Mouse (Mus musculus) limb, embryonic 15.5 days (tissue): Measurements from ENCODE around the gene Wiz. TPM values are rescaled to one million over a fixed set of nuclear protein-coding genes. Genes with fewer than 3 reads are reported as not detected.

Source experiments
- ATAC-seq: fragments of 200-750 bp; cut with Nextera tagmentation; 2 replicates; pipeline ENCODE4 v1.8.0; 2017; ENCODE audit warnings: low read depth, moderate TSS enrichment; ENCODE audit not compliant: insufficient number of reproducible peaks, low FRiP score, low TSS enrichment
- H3K27ac ChIP-seq: fragments of 300-500 bp; sonication (generic); 2 replicates; pipeline ENCODE4 v1.5.1; 2015; ENCODE audit warnings: moderate library complexity, mild to moderate bottlenecking, inconsistent platforms
- H3K27me3 ChIP-seq: fragments of 300-500 bp; sonication (generic); 2 replicates; pipeline ENCODE4 v1.6.1; 2015; ENCODE audit warnings: inconsistent platforms
- H3K36me3 ChIP-seq: fragments of 300-500 bp; sonication (generic); 2 replicates; pipeline ENCODE4 v1.6.1; 2015; ENCODE audit warnings: inconsistent platforms
- H3K4me1 ChIP-seq: fragments of 300-500 bp; sonication (generic); 2 replicates; pipeline ENCODE4 v1.6.1; 2015; ENCODE audit warnings: inconsistent platforms
- H3K4me2 ChIP-seq: fragments of 300-500 bp; sonication (generic); 2 replicates; pipeline ENCODE4 v1.6.1; 2015; ENCODE audit warnings: mild to moderate bottlenecking, inconsistent platforms
- H3K4me3 ChIP-seq: fragments of 300-500 bp; sonication (generic); 2 replicates; pipeline ENCODE4 v1.5.1; 2015; ENCODE audit warnings: mild to moderate bottlenecking, inconsistent platforms
- H3K9ac ChIP-seq: fragments of 300-500 bp; sonication (generic); 2 replicates; pipeline ENCODE4 v1.6.1; 2015; ENCODE audit warnings: inconsistent platforms
- H3K9me3 ChIP-seq: fragments of 300-500 bp; sonication (generic); 2 replicates; pipeline ENCODE4 v1.6.1; 2016; ENCODE audit warnings: inconsistent platforms
- WGBS: fragments of 180-500 bp; shearing (Covaris S2); methylation state at CpG from one replicate; pipeline ENCODE4 v1.1.7; 2015; 5-methylcytosine and 5-hydroxymethylcytosine counted together
- polyA plus RNA-seq: library from polyadenylated mRNA; unstranded; fragments of >200 nt; fragmentation: Nextera tagmentation; extraction: Ambion mirVana; gene quantifications from 2 replicates; pipeline ENCODE4 v1.2.1, GENCODE M21; 2015

Wiz gene
- 21.6 TPM in 2 replicates for polyA plus RNA-seq

DNA sequence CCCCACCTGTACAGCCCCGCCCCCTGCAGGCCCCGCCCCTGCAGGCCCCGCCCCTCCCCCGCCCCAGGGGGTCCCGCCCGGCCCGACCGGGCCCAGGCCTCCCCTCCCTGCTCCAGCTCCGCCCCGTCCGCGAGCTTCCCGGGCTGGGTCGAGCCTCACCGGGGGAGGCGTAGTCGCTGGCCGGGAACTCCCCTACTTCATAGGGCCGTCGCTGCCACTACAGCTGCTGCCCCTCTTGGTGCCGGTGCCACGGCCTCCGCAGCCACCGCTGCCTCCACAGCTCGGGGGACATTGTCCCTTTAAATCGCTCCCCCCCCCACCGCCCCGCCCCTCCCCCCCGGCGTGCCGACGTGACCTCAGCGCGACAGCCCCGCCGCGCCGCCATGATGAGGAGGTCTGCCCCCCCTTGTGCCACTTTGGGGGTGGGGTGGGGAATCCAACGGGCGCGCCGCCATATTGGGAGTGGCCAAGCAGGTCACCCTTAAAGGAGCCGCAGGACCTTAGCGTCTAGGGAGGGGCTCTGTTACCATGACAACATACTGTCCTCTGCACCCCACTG, at the start of gene Wiz:
Wiz (minus strand) TSS at position 339 of the 559 bp plus-strand sequence.
- Histone ChIP-seq H3K4me3 (peak within 1 kb of the TSS; percentile 73), H3K27ac (peak within 1 kb of the TSS; percentile 82), H3K4me2 (peak within 1 kb of the TSS; percentile 96), H3K4me1 (peaks cover 13% of the 10 kb centered on the region), H3K27me3 (peaks cover 40% of the 10 kb centered on the region), H3K9me3 (no peaks in the 10 kb centered on the region), H3K9ac (peak within 1 kb of the TSS; percentile 82), H3K36me3 (peaks cover 10% of the 10 kb centered on the region)
- 1% methylated on average over 29 of the region's 44 CpGs for WGBS
- ATAC-seq = peak; percentile 86

DNA sequence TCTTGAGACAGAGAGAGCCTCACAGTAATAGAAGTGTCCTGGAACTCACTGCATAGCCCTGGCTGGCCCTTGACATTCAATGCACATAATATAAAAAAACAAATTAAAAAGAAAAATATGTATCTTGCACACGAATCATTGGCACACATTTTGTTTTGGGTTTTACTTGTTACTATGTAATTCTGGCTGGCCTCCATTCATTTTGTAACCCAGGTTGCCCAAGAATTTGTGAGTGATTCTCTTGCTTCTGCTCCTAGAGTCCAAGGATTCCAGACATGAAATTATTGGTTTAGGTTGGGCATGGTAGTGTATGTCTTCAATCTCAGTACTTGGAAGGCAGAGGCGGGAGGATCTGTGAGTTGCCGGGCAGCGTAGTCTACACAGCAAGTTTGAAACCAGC, 47.9 kb upstream of the Wiz start:
- Histone ChIP-seq H3K36me3 (no peaks in the 10 kb centered on the region), H3K4me3 (no peak overlapping the region), H3K27me3 (no peaks in the 10 kb centered on the region), H3K4me2 (no peak overlapping the region), H3K9ac (no peak overlapping the region), H3K9me3 (no peaks in the 10 kb centered on the region), H3K27ac (no peak overlapping the region), H3K4me1 (no peaks in the 10 kb centered on the region)
- WGBS = 91% methylated on average over 4 of the region's 4 CpGs
- no peak for ATAC-seq

DNA sequence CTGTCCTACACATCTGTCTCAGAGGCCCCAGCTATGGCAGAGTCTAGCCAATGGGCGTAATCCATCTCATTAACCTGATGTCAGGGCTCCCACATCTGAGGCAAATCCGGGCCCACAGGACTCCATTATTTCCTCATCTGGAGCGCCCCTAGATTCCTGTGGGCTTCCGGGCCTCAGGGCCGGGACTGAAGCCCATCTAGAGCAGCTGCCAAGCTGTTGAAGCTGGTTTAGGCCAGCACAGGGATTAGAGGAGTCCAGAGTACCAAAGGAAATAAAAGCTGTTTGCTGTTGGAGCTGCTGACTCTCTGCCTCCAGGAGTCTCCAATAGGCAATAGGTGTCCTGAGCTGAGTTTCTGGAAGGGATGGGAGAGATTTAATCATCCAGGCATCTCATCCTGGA, 45.9 kb upstream of the Wiz start:
- Histone ChIP-seq H3K4me2 (no peak overlapping the region), H3K4me1 (no peaks in the 10 kb centered on the region), H3K27ac (no peak overlapping the region), H3K36me3 (no peaks in the 10 kb centered on the region), H3K9ac (no peak overlapping the region), H3K27me3 (no peaks in the 10 kb centered on the region), H3K9me3 (no peaks in the 10 kb centered on the region), H3K4me3 (no peak overlapping the region)
- 55% methylated on average over 5 of the region's 5 CpGs for WGBS
- no peak for ATAC-seq

DNA sequence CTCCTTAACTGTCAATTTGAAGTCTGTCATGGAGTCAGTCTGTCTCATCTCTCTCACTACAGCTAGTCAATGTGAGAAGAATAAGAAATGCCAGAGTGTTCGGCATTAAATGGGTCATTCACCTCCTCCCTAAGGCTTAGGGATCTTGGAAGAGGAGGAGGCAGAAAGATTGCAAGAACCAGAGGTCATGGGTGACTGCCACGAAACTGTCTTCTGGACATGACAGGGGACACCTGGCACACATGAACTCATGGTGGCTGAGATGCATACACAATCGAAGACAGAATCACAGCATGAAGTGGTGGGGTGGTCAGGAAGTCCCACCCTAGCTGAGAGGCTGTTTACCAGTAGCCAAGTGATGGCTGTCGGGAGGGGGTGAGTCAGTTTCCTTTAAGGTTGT, 45.1 kb upstream of the Wiz start:
- no peak for ATAC-seq
- H3K4me3 ChIP-seq = no peak overlapping the region
- WGBS = 69% methylated on average over 4 of the region's 4 CpGs

DNA sequence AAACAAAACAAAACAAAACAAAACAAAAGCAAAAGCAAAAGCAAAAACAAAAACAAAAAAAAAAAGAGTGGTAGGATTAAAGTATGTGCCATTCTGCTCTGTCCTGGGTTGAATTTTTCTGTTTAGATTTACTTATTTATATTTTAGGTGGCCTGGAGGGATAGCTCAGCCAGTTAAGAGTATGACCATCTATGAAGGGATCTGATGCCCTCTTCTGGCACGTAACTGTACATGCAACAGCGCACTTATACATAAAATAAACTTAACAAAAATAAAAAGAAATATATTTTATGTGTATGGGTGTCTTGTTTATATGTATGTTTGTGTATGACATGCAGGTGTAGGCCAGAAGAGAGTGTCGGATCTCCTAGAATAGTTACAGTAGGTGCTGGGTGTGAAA, 42.7 kb upstream of the Wiz start:
- Histone ChIP-seq H3K9me3 (no peaks in the 10 kb centered on the region), H3K9ac (no peak overlapping the region), H3K36me3 (no peaks in the 10 kb centered on the region), H3K4me1 (no peaks in the 10 kb centered on the region), H3K27ac (no peak overlapping the region), H3K4me3 (no peak overlapping the region), H3K27me3 (0 out of 2 replicates have a peak, but pooled peaks cover 2% of the 10 kb centered on the region), H3K4me2 (no peak overlapping the region)
- ATAC-seq = no peak
- WGBS = 55% methylated on average over 3 of the region's 3 CpGs

More for the DNA sequence above, 45.1 kb upstream of the Wiz start:
- H3K27me3 ChIP-seq = no peaks in the 10 kb centered on the region
- H3K9ac ChIP-seq = no peak overlapping the region
- no peak overlapping the region for H3K4me2 ChIP-seq
- H3K36me3 ChIP-seq = no peaks in the 10 kb centered on the region
- H3K4me1 ChIP-seq = no peaks in the 10 kb centered on the region
- no peaks in the 10 kb centered on the region for H3K9me3 ChIP-seq
- H3K27ac ChIP-seq = no peak overlapping the region

DNA sequence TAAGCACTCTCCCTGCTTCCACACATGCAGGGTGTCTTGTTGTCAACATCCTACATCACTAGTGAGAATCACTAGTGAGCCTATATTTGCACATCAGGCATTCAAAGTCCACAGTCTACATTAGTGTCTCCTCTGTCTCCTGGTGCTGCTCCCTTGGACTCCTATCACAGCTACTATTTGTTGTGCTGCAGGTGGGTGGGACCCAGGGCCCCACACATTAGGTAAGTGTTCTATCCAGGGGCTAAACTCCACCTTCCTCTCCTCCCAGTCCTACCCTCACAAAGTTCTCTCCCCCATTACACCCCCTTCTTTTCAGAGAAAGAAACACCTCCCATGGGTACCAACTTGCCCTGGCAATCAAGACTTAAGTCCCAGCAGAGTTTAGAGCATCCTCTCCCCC, 37.4 kb upstream of the Wiz start:
- no peak overlapping the region for H3K27ac ChIP-seq
- H3K4me2 ChIP-seq = no peak overlapping the region
- H3K9ac ChIP-seq = no peak overlapping the region
- H3K9me3 ChIP-seq = no peaks in the 10 kb centered on the region
- no peak for ATAC-seq
- H3K36me3 ChIP-seq = no peaks in the 10 kb centered on the region
- H3K4me3 ChIP-seq = no peak overlapping the region
- H3K27me3 ChIP-seq = 0 out of 2 replicates have a peak, but pooled peaks cover 4% of the 10 kb centered on the region
- H3K4me1 ChIP-seq = no peaks in the 10 kb centered on the region

DNA sequence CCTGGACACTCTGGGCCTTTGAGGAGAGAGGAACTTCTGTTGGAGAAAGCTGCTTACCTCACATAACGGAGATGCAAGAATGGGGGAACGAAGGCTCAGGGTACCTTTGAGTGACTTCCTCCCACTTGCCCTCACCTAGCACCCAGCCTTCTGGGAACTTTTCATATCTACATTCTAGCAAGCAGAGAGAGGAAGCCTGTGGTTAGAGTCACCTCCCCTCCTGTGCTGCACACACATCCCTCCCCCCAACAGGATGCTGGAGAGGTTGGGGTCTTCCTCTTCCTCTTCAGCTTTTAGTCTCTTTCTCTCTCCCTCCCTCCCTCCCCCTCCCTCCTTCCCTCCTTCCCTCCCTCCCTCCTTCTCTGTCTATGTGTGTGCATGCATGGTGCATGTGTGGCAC, 34.8 kb upstream of the Wiz start, which contains the start of gene Pglyrp2:
Pglyrp2 (minus strand) TSS at position 134 of the 400 bp plus-strand sequence.
- Histone ChIP-seq H3K4me3 (no peak within 1 kb of the TSS), H3K27me3 (0 out of 2 replicates have a peak, but pooled peaks cover 4% of the 10 kb centered on the region), H3K9me3 (no peaks in the 10 kb centered on the region), H3K9ac (no peak within 1 kb of the TSS), H3K27ac (no peak within 1 kb of the TSS), H3K36me3 (no peaks in the 10 kb centered on the region), H3K4me1 (no peaks in the 10 kb centered on the region), H3K4me2 (no peak within 1 kb of the TSS)
- ATAC-seq = no peak
- 75% methylated on average over 2 of the region's 2 CpGs for WGBS

DNA sequence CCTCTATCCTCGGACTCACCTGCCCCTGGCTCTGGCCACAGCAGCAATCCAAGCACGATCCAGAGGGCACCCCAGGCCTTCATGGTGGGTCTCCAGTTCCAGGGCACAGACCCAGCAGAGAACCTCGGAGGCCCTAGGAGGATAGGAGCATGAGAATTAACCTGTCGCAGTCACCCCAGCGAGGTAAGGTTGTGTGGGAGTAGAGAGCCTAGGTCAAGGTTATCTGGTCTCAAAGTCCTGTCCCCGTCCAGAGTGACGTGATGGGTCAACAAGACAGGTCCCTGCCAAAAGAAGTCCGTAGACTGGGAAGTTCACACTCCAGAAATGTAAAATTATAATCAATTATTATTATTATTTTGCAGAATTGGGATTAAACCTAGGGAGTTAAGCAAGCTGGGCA, 31.5 kb upstream of the Wiz start:
- Histone ChIP-seq H3K4me2 (no peak overlapping the region), H3K27me3 (peaks cover 9% of the 10 kb centered on the region), H3K4me1 (no peaks in the 10 kb centered on the region), H3K36me3 (no peaks in the 10 kb centered on the region), H3K4me3 (no peak overlapping the region), H3K9ac (no peak overlapping the region), H3K9me3 (no peaks in the 10 kb centered on the region), H3K27ac (no peak overlapping the region)
- WGBS = 83% methylated on average over 8 of the region's 8 CpGs
- no peak for ATAC-seq

DNA sequence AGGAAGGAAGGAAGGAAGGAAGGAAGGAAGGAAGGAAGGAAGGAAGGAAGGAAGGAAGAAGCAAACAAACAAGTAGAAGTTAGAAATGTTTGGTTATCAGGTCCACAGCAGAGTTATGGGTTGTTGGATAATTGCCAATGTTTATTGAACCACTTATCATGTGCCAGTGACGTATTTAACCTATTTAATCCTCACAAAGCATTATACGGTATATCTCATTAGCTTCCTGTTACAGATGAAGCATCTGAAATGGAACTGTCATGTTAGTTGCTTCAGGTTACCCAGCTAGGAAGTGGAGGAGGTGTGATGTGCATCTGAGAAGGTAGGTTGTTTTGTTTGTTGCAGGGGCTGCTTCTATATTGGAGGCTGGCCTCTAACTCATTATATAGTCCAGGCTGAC, 30.8 kb upstream of the Wiz start:
- H3K9me3 ChIP-seq = no peaks in the 10 kb centered on the region
- no peak for ATAC-seq
- no peak overlapping the region for H3K4me3 ChIP-seq
- H3K27ac ChIP-seq = no peak overlapping the region
- no peak overlapping the region for H3K4me2 ChIP-seq
- no peaks in the 10 kb centered on the region for H3K36me3 ChIP-seq
- no peak overlapping the region for H3K9ac ChIP-seq
- WGBS = 75% methylated on average over 2 of the region's 2 CpGs
- H3K4me1 ChIP-seq = no peaks in the 10 kb centered on the region
- peaks cover 17% of the 10 kb centered on the region for H3K27me3 ChIP-seq

DNA sequence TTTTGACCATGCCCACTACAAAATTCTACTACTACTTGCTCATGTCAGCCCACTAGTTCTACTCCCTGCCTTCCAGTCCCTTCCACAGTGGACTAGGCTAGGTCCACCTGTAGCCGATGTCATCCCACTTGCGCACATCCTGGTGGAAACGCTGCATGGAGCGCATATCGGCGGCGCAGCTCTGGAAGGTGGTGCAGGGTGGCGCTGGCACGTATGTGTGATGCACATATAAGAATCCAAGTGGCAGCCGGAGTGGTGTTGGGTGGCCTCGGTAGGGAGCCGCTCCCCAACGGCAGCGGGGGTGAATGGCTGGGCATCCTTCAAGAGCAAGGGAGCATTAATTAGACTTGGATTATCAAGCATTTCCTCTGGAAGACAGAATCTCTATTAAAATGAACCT, 27.5 kb upstream of the Wiz start:
- Histone ChIP-seq H3K9me3 (no peaks in the 10 kb centered on the region), H3K4me2 (no peak overlapping the region), H3K4me3 (no peak overlapping the region), H3K27me3 (peaks cover 26% of the 10 kb centered on the region), H3K4me1 (no peaks in the 10 kb centered on the region), H3K9ac (no peak overlapping the region), H3K36me3 (no peaks in the 10 kb centered on the region), H3K27ac (no peak overlapping the region)
- ATAC-seq = no peak
- WGBS = 93% methylated on average over 14 of the region's 14 CpGs

DNA sequence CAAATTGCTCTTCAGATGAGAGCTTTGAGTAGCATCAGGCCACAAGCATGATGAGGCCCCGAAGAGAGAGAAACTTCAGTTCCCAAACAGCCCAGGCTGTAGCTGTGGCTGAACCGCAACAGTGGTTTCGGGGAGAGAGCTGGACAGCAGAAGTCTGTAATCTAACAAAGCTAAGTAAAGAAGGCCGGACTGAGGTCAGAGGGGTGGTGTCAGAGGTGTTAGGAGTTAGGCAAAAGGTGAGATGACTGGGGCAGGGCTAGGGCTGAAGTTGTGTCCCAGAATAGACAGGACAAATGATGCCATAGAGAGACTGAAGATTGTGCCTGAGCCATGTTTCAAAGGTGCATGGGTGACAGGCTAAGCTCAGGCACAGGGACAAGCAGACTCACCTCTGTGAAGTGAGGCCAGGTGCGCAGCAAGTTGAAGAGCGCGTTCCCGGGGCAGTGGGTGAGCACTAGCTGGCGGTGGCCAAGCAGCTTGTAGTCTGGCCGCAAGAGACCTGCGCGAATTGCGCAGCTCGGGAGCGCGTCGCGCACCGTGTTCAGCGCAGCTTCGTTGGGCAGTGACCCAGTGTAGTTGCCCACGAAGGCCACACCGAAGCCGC, 26.3 kb upstream of the Wiz start:
- Histone ChIP-seq H3K9me3 (no peaks in the 10 kb centered on the region), H3K9ac (no peak overlapping the region), H3K4me3 (no peak overlapping the region), H3K4me2 (no peak overlapping the region), H3K27me3 (peaks cover 26% of the 10 kb centered on the region), H3K36me3 (no peaks in the 10 kb centered on the region), H3K27ac (no peak overlapping the region), H3K4me1 (no peaks in the 10 kb centered on the region)
- no peak for ATAC-seq
- WGBS = 37% methylated on average over 24 of the region's 24 CpGs

DNA sequence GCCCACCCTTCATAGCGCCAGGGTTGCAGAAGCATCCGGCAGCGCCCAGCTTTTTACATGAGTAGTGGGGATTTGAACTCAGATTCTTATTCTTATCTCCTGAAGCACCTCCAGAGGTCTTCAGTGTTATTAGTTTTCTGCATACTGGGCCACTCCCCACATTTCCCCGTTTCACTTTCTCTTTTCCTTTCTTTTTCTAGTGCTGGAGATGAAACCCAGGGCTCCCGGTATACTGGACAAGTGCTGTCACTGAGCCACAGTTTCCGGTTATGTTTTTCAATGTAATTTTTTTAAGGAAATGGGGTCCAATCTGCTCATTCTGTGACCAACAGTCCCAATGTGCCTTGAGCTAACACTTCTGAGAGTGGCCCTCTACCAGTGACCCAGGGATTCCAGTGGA, 22.7 kb upstream of the Wiz start:
- 82% methylated on average over 6 of the region's 6 CpGs for WGBS
- no peaks in the 10 kb centered on the region for H3K4me1 ChIP-seq
- no peak for ATAC-seq
- no peak overlapping the region for H3K9ac ChIP-seq
- H3K36me3 ChIP-seq = no peaks in the 10 kb centered on the region
- H3K4me3 ChIP-seq = no peak overlapping the region
- H3K9me3 ChIP-seq = no peaks in the 10 kb centered on the region
- no peak overlapping the region for H3K4me2 ChIP-seq
- H3K27ac ChIP-seq = no peak overlapping the region
- peaks cover 25% of the 10 kb centered on the region for H3K27me3 ChIP-seq
